Mouse (Mus musculus) CD4-positive, CD25-positive, alpha-beta regulatory T cell, adult 2 months (primary cell): ENCODE results near the gene Hscb.

ENCODE experiments used
- DNase-seq: peaks from one replicate; pipeline ENCODE4 v3.0.0-alpha.2; 2012; ENCODE audit warnings: low read depth, low spot score

Hscb gene

GRCm38 (mm10) chr5:110781529-110782238 lies 57.9 kb downstream of the Hscb start:
- no peak for DNase-seq

GRCm38 (mm10) chr5:110780761-110781528 lies 58.6 kb downstream of the Hscb start:
- no peak for DNase-seq

- peak; percentile 84 for DNase-seq
These were observed 59.4 kb downstream of the Hscb start, which contains the start of gene Pus1 for GRCm38 (mm10) chr5:110779998-110780760. Gene Pus1 (minus strand): TSS chr5:110780659.

GRCm38 (mm10) chr5:110779276-110779997 lies 60.1 kb downstream of the Hscb start:
- peak; percentile 14 for DNase-seq
